Mouse (Mus musculus) liver, adult 2 months (tissue): Measurements from ENCODE around the gene Wwox. TPM values are rescaled to one million over a fixed set of nuclear protein-coding genes. Genes with fewer than 3 reads are reported as not detected.

Experiments used
- DNase-seq: peaks from one replicate; pipeline ENCODE4 v3.0.0-alpha.2; 2011; ENCODE audit warnings: low read depth, low spot score; ENCODE audit errors: extremely low read depth
- H3K27ac ChIP-seq: fragments of 200-500 bp; replicated peaks from 2 replicates; pipeline ENCODE4 v1.5.1; 2012; ENCODE audit warnings: low read depth, mild to moderate bottlenecking, control low read depth, inconsistent platforms, low read length; ENCODE audit not compliant: insufficient read depth
- H3K27me3 ChIP-seq: fragments of 200-500 bp; 2 replicates; pipeline ENCODE4 v1.6.1; 2012; ENCODE audit warnings: mild to moderate bottlenecking, moderate library complexity, low read length, inconsistent platforms; ENCODE audit not compliant: control insufficient read depth, insufficient read depth
- H3K36me3 ChIP-seq: fragments of 200-500 bp; 2 replicates; pipeline ENCODE4 v1.6.1; 2012; ENCODE audit warnings: low read length, inconsistent platforms; ENCODE audit not compliant: control insufficient read depth, insufficient read depth
- H3K4me1 ChIP-seq: fragments of 200-500 bp; 2 replicates; pipeline ENCODE4 v1.6.1; 2011; ENCODE audit warnings: low read length; ENCODE audit not compliant: control insufficient read depth, insufficient read depth
- H3K4me3 ChIP-seq: fragments of 200-500 bp; 2 replicates; pipeline ENCODE4 v1.5.1; 2011; ENCODE audit warnings: low read depth, mild to moderate bottlenecking, control low read depth, low read length, moderate library complexity; ENCODE audit not compliant: insufficient read depth
- H3K79me2 ChIP-seq: fragments of 200-500 bp; 2 replicates; pipeline ENCODE4 v1.6.1; 2012; ENCODE audit warnings: inconsistent platforms, mild to moderate bottlenecking, low read length, moderate library complexity; ENCODE audit not compliant: control insufficient read depth, insufficient read depth
- H3K9ac ChIP-seq: fragments of 200-500 bp; 2 replicates; pipeline ENCODE4 v1.6.1; 2012; ENCODE audit warnings: low read depth, mild to moderate bottlenecking, control low read depth, inconsistent platforms, low read length
- CTCF ChIP-seq: fragments of 200-500 bp; IDR thresholded peaks from 2 replicates; pipeline ENCODE4 v1.5.1; 2011; ENCODE audit warnings: low read depth, low read length, control low read depth
- POLR2A ChIP-seq: fragments of 200-500 bp; IDR thresholded peaks from 2 replicates; pipeline ENCODE4 v1.6.1; 2011; ENCODE audit warnings: low read length, control low read depth; ENCODE audit not compliant: insufficient read depth; ENCODE audit errors: extremely low read depth
- WGBS: fragments of 180-500 bp; shearing (Covaris S2); methylation state at CpG from one replicate; pipeline ENCODE4 v1.1.7; 2018; 5-methylcytosine and 5-hydroxymethylcytosine counted together
- polyA plus RNA-seq: library from polyadenylated mRNA; depleted of rRNA; stranded (reverse); fragments of >200 nt; gene quantifications from 2 replicates; pipeline ENCODE4 v1.2.3, GENCODE M21; 2012
- total RNA-seq: library from RNA; depleted of rRNA; stranded (reverse); fragments of >200 nt; gene quantifications from 2 replicates; pipeline ENCODE4 v1.2.3, GENCODE M21; 2014

The Wwox gene
- total and polyA plus RNA-seq, 2 experiments = 7.2 to 10.0 TPM

DNA sequence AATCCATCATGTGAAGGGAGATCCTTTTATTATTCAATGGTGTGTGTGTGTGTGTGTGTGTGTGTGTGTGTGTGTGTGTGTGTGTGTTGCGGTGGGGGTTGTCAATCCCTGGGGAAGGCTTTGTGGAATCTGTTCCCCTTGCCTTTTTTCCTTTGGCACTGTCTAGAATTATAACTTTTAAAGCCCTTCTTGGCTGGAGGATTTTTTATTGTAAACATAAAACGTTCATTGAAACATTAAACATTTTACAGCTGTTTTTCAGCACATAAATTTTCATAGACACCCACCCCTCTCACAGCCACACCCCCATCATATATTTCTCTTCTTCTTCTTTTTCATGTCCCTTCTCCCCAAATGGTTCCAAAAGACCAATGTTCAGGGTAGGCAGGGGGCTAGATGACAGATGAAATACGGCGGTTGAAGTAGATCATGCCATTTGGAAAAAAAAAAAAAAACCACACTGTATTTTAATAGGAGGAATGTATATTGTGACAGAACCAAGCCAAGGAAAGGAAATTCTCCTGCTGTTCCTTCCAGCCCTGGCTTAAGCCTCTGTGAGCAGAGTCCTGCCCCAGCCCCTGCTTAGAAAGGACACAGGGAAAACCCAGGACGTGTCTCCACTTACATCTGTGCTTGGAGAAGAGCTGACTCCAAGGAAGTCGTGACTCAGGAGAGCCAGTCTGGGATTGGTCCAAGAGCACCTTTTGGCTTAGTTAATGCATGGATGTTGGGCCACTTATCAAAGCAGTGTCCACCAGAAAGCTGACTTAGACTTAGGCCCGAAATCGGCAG is 517.1 kb downstream of the Wwox start:
- Histone ChIP-seq H3K27ac (no peak overlapping the region), H3K36me3 (no peaks in the 10 kb centered on the region), H3K79me2 (no peaks in the 10 kb centered on the region), H3K4me3 (no peak overlapping the region), H3K27me3 (no peaks in the 10 kb centered on the region; the same call in 1 of the 2 replicates), H3K4me1 (no peaks in the 10 kb centered on the region), H3K9ac (no peak overlapping the region)
- 91% methylated on average over 8 of the region's 8 CpGs for WGBS
- no peak for TF ChIP-seq CTCF
- TF ChIP-seq POLR2A = no peak
- DNase-seq = no peak

- Histone ChIP-seq H3K27ac (no peak overlapping the region), H3K9ac (no peak overlapping the region), H3K27me3 (no peaks in the 10 kb centered on the region; the same call in 1 of the 2 replicates), H3K4me3 (no peak overlapping the region), H3K4me1 (no peaks in the 10 kb centered on the region), H3K79me2 (no peaks in the 10 kb centered on the region), H3K36me3 (no peaks in the 10 kb centered on the region)
- 74% methylated on average over 16 of the region's 16 CpGs for WGBS
- no peak for DNase-seq
- TF ChIP-seq POLR2A = no peak
These were observed 519.1 kb downstream of the Wwox start for GRCm38 (mm10) chr8:114958437-114959107.

DNA sequence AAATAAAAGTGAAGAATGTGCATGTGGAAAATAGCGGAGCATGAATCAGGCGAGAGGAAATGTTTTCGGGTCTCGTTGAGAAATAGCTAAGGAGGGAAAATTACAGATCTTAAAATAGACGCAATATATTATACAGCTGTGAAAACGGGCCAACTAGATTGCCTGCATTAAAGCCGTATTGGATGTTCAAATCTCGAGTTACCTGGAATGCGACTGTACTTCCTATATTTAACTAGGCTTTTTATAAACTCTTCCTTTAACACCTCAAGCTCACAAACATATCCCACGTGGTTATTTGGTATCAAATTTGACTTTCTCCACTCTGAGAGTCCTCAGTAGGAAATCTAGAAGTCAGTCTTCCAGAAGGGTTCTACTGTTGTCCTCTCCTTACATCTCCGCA is 520.0 kb downstream of the Wwox start:
- WGBS = 91% methylated on average over 11 of the region's 11 CpGs

DNA sequence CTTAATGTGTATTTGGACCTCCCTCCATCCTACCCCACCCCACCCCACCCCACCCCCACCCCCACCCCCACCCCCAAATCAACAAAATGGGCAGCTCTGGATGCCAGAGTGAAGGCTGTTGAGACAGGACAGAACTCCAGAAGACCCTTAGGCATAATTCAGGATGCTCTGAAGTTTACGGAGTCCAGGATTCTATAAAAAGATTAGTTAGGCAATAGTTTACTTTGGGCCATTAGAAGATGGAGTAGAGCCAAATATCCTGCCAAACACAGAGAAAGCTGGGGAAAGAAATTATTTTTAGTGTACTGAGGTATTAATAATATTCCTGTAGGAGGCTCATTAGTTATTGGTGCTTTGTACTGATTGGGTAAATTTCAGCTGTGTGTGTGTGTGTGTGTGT is 523.0 kb downstream of the Wwox start:
- no peaks in the 10 kb centered on the region for H3K27me3 ChIP-seq
- no peak overlapping the region for H3K4me3 ChIP-seq
- 9% methylated on average over 1 of the region's 1 CpGs for WGBS
- TF ChIP-seq CTCF (no peak), POLR2A (no peak)
- H3K27ac ChIP-seq = no peak overlapping the region
- no peaks in the 10 kb centered on the region for H3K79me2 ChIP-seq
- peak; percentile 45 for DNase-seq
- H3K4me1 ChIP-seq = no peaks in the 10 kb centered on the region
- no peaks in the 10 kb centered on the region for H3K36me3 ChIP-seq
- H3K9ac ChIP-seq = no peak overlapping the region

More for the DNA sequence above, 520.0 kb downstream of the Wwox start:
- Histone ChIP-seq H3K27ac (no peak overlapping the region), H3K27me3 (no peaks in the 10 kb centered on the region; the same call in 1 of the 2 replicates), H3K9ac (no peak overlapping the region), H3K4me3 (no peak overlapping the region), H3K36me3 (no peaks in the 10 kb centered on the region), H3K4me1 (no peaks in the 10 kb centered on the region), H3K79me2 (no peaks in the 10 kb centered on the region)
- TF ChIP-seq POLR2A = no peak
- TF ChIP-seq CTCF = no peak
- DNase-seq = no peak

DNA sequence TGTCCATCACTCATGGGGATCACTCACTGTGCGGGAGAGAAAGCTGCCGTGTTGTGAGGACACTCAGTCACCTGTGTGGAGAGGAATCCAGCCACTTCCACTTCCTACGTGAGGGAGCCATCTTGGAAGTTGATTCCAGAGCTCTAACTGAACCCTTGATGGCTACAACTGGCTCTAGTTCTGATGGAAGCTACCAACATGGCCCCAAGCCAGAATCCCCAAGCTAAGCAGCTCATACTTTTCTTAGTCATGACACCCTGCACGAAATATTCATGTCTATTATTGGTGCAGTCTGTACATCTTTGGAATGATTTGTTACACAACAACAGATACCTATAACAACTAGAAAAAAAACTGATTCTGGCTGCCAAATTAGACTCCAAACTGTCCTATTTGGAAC is 523.8 kb downstream of the Wwox start:
- H3K36me3 ChIP-seq = no peaks in the 10 kb centered on the region
- TF ChIP-seq CTCF = no peak
- TF ChIP-seq POLR2A = no peak
- no peak for DNase-seq
- H3K4me3 ChIP-seq = no peak overlapping the region
- no peak overlapping the region for H3K9ac ChIP-seq
- 87% methylated on average over 4 of the region's 4 CpGs for WGBS
- H3K79me2 ChIP-seq = no peaks in the 10 kb centered on the region
- H3K27ac ChIP-seq = no peak overlapping the region
- no peaks in the 10 kb centered on the region for H3K4me1 ChIP-seq
- H3K27me3 ChIP-seq = no peaks in the 10 kb centered on the region

DNA sequence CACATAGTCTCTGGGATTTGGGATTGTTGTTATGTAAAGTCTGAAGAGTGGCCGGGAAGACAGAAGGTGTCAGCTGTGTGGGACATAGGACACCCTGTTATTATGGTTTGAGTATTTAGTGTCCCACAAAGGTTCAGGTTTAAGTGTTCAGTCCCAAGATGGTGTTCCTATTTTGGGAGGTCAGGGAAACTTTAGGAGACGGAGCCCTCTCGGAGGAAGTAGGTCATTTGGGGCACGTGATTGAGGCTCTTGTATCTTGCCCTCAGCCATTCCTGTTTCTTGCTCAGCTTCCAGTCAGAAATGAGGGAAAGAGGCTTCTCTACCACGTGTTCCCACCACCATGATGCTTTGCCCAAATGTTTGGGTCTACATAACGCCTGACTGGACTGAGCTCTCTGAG is 524.8 kb downstream of the Wwox start:
- WGBS = 98% methylated on average over 6 of the region's 6 CpGs
- no peak overlapping the region for H3K4me3 ChIP-seq
- no peaks in the 10 kb centered on the region for H3K27me3 ChIP-seq
- H3K4me1 ChIP-seq = no peaks in the 10 kb centered on the region
- H3K9ac ChIP-seq = no peak overlapping the region
- TF ChIP-seq CTCF (no peak), POLR2A (no peak)
- H3K36me3 ChIP-seq = no peaks in the 10 kb centered on the region
- H3K79me2 ChIP-seq = no peaks in the 10 kb centered on the region
- no peak for DNase-seq
- H3K27ac ChIP-seq = no peak overlapping the region
